ENCODE assay signal across 8 mouse cellular contexts in the genomic region with DNA sequence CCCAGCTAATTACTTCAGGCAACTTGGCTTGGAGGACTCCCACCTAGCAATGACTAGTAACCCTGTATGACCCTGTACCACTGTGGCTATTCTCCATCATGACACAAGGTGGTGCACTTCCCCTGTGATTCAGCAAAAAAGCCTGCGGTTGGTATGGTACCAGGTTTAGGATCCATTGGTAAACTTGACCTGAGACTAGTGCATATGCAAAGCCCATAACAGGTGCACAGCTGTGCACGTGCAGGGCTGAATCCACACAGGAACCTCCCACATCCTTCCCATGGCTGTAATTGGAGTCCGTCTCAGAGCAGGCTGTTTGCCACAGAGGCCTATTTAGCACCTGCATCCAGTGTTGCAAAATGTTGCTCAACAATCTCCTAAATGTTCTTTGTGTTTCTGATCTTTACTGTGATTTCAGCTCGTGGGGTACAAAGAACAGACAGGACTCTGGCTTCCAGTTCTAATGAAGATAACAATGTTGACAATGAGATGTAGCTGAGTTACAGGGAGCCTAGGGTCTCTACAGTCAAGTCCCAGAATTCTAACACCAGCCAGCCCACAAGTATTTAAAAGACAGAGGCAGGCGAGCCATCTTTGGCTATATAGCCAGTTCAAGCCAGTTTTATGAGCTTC. TPM values are rescaled to one million over a fixed set of nuclear protein-coding genes. Genes with fewer than 3 reads are reported as not detected.
DNase-seq lines count a peak whose midpoint lies in the region; ATAC-seq lines count a peak whose summit lies in the region.

No protein-coding gene starts in this region.

- DNase-seq in urinary bladder, postnatal 36 days (ENCODE audit: low spot score in 2 of 2), result peak; percentile 24 to 34
- DNase-seq in urinary bladder, postnatal 4 days (ENCODE audit: low spot score in 2 of 2), result no peak
- peak; percentile 39 for DNase-seq in c-Kit-positive CD71-positive TER-119-negative erythroid progenitor cells, embryonic 14.5 days (ENCODE audit: low read depth)
- peak; percentile 68 for DNase-seq in forebrain, embryonic 14.5 days (ENCODE audit: low spot score)
- DNase-seq in intestine, embryonic 14.5 days (ENCODE audit: low spot score), result peak; percentile 80
- DNase-seq in thymus, postnatal 36 days, result peak; percentile 37 to 45

- no peaks in the 10 kb centered on the region for H3K9me3 ChIP-seq in forebrain, embryonic 14.5 days (replicated peaks; ENCODE audit: control insufficient read depth, low read length)
- no peaks in the 10 kb centered on the region for H3K9me3 ChIP-seq in intestine, embryonic 14.5 days (ENCODE audit: control insufficient read depth, low read length)
- H3K9me3 ChIP-seq in limb, embryonic 12.5 days, result no peaks in the 10 kb centered on the region

- no peak overlapping the region for H3K4me2 ChIP-seq in forebrain, embryonic 14.5 days (ENCODE audit: low read length)
- H3K4me2 ChIP-seq in intestine, embryonic 14.5 days (ENCODE audit: low read length), result no peak overlapping the region
- H3K4me2 ChIP-seq in limb, embryonic 12.5 days, result no peak overlapping the region

- no peaks in the 10 kb centered on the region for H3K4me1 ChIP-seq in forebrain, embryonic 14.5 days (ENCODE audit: control insufficient read depth, insufficient read depth, low read length)
- no peaks in the 10 kb centered on the region for H3K4me1 ChIP-seq in intestine, embryonic 14.5 days (replicated peaks; ENCODE audit: control insufficient read depth, insufficient read depth, low read length)
- 0 out of 2 replicates have a peak, but pooled peaks cover under 1% of the 10 kb centered on the region for H3K4me1 ChIP-seq in limb, embryonic 12.5 days (replicated peaks)

- H3K27ac ChIP-seq in forebrain, embryonic 14.5 days (ENCODE audit: low read depth, low read length), result no peak overlapping the region
- H3K27ac ChIP-seq in intestine, embryonic 14.5 days (ENCODE audit: low read depth), result no peak overlapping the region
- no peak overlapping the region for H3K27ac ChIP-seq in limb, embryonic 12.5 days

- H3K36me3 ChIP-seq in forebrain, embryonic 14.5 days (ENCODE audit: control insufficient read depth, insufficient read depth, low read length), result no peaks in the 10 kb centered on the region
- H3K36me3 ChIP-seq in intestine, embryonic 14.5 days (ENCODE audit: control insufficient read depth, insufficient read depth, low read length), result no peaks in the 10 kb centered on the region
- H3K36me3 ChIP-seq in limb, embryonic 12.5 days, result no peaks in the 10 kb centered on the region

- H3K4me3 ChIP-seq in forebrain, embryonic 14.5 days (ENCODE audit: low read depth, low read length), result no peak overlapping the region
- no peak overlapping the region for H3K4me3 ChIP-seq in intestine, embryonic 14.5 days (ENCODE audit: low read depth, low read length)
- H3K4me3 ChIP-seq in limb, embryonic 12.5 days (replicated peaks), result no peak overlapping the region

- H3K9ac ChIP-seq in forebrain, embryonic 14.5 days (ENCODE audit: low read length), result no peak overlapping the region
- H3K9ac ChIP-seq in intestine, embryonic 14.5 days (ENCODE audit: low read length), result no peak overlapping the region
- no peak overlapping the region for H3K9ac ChIP-seq in limb, embryonic 12.5 days (replicated peaks)

- no peaks in the 10 kb centered on the region for H3K27me3 ChIP-seq in forebrain, embryonic 14.5 days (replicated peaks; ENCODE audit: control insufficient read depth, insufficient read depth, low read length)
- no peaks in the 10 kb centered on the region for H3K27me3 ChIP-seq in intestine, embryonic 14.5 days (replicated peaks; ENCODE audit: control insufficient read depth, insufficient read depth, low read length)
- no peaks in the 10 kb centered on the region for H3K27me3 ChIP-seq in limb, embryonic 12.5 days

- ATAC-seq in forebrain, embryonic 14.5 days, result peak; percentile 29; the same call in 1 of the 2 replicates
- ATAC-seq in intestine, embryonic 14.5 days (replicated peaks; ENCODE audit: low FRiP score, low TSS enrichment, low read depth), result peak; percentile 55
- peak; percentile 73; the same call in 1 of the 2 replicates for ATAC-seq in limb, embryonic 12.5 days (ENCODE audit: insufficient number of reproducible peaks, insufficient read depth, low FRiP score, low TSS enrichment, low read depth)
- peak; percentile 61 for ATAC-seq in monocyte, adult 5-6 weeks (replicated peaks; ENCODE audit: insufficient number of reproducible peaks, low FRiP score, low TSS enrichment, poor library complexity, severe bottlenecking)

- 30% methylated on average over 5 of the region's 5 CpGs for WGBS in forebrain, embryonic 14.5 days
- 40% methylated on average over 5 of the region's 5 CpGs for WGBS in intestine, embryonic 14.5 days
- WGBS in limb, embryonic 12.5 days, result 33% methylated on average over 5 of the region's 5 CpGs

RNA-seq across cellular contexts. Expression of a gene that starts 47.2 kb away (rescaled TPM):
- not detected in 2 replicates for polyA plus RNA-seq in forebrain, embryonic 14.5 days (2014; fragmentation: Nextera tagmentation; extraction: Ambion mirVana)
- polyA plus RNA-seq in intestine, embryonic 14.5 days (2014; fragmentation: Nextera tagmentation; extraction: Ambion mirVana), result not detected in 2 replicates
- polyA plus RNA-seq in limb, embryonic 12.5 days (2016; fragmentation: Nextera tagmentation; extraction: Ambion mirVana), result not detected in 2 replicates
- not detected in 3 replicates for total RNA-seq in monocyte, adult 5-6 weeks (2017)

RNA-seq across cellular contexts. Expression of a gene that starts 56.9 kb away (rescaled TPM):
- polyA plus RNA-seq in forebrain, embryonic 14.5 days (2014; fragmentation: Nextera tagmentation; extraction: Ambion mirVana), result not detected in 2 replicates
- 0.14 TPM in 1 of 2 replicates, not detected in the other for polyA plus RNA-seq in intestine, embryonic 14.5 days (2014; fragmentation: Nextera tagmentation; extraction: Ambion mirVana)
- polyA plus RNA-seq in limb, embryonic 12.5 days (2016; fragmentation: Nextera tagmentation; extraction: Ambion mirVana), result not detected in 2 replicates
- total RNA-seq in monocyte, adult 5-6 weeks (2017), result not detected in 3 replicates

Comparison
In these comparisons a context has a peak if more than half of its experiments do, and no peak if none do; other contexts are left out.
1. DNase-seq: peak in urinary bladder, postnatal 36 days (2 of 2), c-Kit-positive CD71-positive TER-119-negative erythroid progenitor cells, embryonic 14.5 days (single experiment), forebrain, embryonic 14.5 days (single experiment), intestine, embryonic 14.5 days (single experiment) and thymus, postnatal 36 days (2 of 2); none in urinary bladder, postnatal 4 days (0 of 2).
2. Peak in every context shown above with its lines, with median percentiles within 50 percentile points of each other: ATAC-seq.